Mouse (Mus musculus): ENCODE data around the gene Ap1m1.

The Ap1m1 gene

DNA sequence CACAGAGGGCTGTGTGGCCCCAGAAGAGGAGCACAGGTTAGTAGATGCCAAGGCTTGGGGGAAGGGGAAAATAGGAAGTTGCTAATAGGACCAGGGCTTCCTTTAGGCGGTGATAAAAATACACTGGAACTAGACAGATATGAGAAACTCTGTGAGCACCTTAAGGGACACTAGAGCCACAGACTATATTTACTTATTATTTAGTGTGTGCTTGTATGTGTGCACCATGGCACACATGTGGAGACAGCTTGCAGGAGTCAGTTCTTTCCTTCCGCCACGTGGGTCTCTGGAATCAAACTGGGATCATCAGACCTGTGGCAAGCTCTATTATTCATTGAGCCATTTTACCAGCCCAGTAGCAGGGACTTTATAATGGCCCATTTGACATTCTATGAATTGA is 55.3 kb downstream of the Ap1m1 start:
- DNase-seq (ENCODE audit: low spot score), result no peak

DNA sequence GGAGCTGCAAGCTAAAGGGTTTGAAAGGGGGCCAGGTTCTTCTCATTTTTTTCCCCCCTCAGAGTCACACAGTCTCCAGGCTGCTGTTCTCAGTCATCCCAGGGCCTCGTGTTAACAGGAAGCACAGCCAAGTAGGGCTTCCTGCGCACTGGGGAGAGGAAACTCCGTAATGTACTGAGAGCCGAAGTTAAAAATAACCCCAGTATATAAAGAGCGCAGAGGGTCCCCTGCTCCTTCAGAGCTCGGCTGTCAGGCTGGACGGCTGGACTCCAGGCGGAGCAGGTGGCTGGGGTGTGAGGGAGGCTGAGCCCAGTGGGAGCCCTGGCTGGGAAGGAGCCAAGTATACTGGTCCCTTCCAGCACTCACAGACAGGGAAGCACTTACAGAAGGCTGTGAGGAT is 55.9 kb downstream of the Ap1m1 start:
- no peak for DNase-seq (ENCODE audit: low spot score)

DNA sequence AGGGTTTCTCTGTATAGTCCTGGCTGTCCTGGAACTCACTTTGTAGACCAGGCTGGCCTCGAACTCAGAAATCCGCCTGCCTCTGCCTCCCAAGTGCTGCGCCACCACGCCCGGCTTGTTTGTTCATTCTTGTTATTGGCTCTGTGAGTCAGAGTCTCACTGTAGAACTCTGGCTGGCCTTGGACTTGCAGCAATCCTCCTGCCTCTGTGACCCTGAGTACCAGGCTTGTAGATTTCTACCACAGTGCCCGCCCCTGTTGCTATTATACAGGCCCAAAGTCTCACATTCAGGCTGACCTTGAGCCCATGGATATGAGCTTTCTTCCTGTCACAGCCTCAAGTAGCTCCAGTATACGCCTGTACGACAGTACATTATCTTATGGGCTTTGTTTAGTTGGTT is 56.7 kb downstream of the Ap1m1 start:
- DNase-seq (ENCODE audit: low spot score), result no peak

DNA sequence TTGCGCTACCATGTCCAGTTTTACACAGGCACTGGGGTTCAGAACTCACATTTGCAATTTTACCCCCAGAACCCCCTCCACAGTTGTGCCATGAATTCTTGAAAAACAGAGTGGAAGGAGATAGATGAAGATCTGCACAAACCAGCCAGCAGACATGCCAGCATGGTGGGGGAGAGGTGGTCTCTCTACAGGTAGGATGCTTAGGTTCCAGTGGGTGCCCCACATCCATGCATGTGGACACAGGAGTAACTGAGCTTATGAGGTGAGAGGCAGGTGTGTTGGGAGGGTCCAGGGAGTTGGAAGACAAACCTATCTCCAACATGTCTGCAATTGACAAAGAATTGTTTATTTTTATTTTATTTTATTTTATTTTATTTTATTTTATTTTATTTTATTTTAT is 59.1 kb downstream of the Ap1m1 start:
- DNase-seq (ENCODE audit: low spot score), result no peak

DNA sequence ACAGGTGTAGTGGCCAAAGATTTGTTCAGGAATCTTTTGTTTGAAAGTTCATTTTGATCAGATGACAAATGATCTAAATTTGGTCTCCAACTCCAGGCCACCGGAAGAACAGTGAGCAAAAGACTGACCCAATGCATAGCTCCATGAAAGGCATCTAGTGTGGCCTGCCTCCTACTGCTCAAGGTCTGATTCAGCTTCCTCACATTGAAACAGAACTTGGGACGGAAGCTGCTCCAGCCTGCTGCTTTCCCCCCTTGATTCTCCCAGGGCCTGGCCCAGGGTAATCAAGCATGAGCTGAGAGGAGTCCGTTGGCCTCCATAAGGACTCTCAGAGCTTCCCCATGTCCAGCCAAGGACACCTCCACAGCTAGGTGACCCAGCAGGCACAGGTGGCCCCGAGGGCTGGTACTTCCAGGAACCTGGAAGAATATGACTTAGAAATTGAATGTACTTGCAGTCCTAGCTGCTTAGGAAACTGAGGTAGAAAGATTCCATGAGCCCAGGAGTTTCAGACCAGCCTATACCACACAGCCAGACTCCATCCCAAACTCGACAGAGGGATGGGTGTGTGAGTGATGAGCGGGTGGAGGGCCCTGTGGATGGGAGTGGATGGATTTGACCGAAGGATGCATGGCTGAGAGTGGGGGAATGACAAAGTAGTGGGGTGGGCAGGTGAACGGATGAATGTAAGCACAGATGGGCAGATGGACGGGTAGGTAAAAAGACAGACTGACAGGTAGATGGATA is 61.0 kb downstream of the Ap1m1 start:
- no peak for DNase-seq (ENCODE audit: low spot score)

DNA sequence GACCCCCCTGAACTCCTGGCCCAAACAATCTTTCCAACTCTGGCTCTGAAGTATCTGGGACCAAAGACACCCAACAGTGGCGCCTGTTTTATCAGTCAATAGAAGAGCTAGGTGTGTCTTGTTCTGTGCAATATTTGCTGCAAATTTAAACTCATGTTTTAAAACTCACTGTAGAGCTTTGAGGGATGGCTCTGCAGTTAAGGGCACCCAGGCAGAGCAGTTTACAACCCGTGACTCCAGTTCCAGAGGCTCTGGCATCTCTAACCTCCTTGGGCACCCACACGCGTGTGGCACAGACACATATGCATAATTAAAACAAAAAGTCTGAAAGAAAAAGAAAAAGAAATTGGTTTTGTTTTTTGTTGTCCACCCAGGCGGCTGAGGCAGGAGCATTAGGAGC is 61.7 kb downstream of the Ap1m1 start:
- DNase-seq (ENCODE audit: low spot score), result no peak

DNA sequence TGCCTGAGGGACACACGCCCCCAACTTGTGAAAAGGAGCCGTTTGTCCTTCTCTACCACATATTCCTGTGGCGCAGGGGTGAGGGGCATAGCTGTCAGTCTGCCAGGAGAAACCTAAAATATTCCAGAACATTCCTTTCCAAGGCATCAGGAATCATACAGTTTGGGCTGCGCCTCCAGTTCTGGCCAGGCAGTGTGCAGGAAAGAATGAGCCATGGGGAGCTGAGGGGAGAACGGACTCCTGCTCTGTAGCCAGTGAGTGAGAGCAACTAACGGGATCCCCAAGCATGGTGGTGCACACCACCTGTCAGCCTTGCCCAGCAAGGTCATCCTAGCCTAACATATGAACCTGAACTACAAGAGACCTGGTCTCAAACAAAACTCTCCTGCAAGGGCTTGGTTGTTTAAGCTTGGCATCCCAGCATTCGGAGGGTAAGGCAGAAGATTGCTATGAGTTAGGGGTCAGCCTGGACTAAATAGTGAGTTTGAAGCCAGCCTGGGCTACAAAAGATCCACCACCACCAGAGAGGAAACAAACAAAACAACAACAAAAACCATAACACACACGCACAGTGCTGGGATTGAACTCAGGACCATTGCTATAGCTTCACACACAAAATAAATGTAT is 63.3 kb downstream of the Ap1m1 start:
- no peak for DNase-seq (ENCODE audit: low spot score)

DNA sequence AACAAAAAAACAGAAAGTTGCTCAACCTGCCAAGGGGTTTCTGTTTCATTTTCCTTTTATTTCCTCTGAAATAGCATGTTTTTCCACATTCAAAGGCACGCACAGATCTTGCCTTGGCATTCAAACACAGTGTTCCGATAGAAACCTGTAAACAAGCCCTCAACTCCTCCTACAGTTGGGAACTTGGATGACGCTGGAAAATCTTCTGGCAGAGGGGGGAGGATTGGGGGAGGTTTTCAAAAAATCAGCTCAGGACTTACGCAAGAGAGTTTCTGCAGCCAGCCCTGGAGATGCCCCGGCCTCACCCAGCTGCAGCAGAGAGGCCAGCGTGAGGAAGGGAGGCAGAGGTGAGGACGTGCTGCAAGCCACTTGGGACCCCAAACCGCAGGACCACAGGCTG is 63.8 kb downstream of the Ap1m1 start:
- no peak for DNase-seq (ENCODE audit: low spot score)

DNA sequence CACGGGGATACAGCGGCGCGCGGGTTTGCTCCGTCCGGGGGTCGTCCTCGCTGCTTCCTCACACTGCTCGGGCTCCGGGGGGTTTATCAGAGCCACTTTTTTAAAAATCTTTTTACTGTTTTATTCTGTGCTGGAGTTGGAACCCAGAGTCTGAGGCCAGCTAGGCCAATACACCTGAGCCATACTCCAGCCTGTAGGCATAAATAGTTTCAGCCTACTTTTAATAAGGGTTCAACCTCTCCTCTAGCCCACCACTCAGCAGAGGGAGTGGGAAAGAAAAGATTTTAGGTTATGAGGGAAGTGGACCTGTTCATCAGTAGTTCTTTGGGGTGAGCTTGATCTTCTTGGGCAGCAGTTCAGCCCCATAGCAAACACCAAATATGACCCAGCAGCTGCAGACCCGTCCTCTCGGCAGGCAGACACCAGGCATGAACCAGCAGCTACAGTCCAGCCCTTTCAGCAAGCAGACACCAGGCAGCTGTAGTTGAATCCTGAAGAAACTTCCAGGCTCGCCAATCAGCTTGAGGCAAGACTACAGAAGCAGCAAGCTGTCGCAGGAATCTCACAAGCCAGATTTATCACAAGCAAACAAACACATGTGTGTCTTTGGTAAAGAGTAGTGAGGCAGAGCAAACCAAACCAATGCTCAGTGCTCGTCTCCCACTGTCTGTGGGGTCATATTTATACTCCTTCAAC is 65.5 kb downstream of the Ap1m1 start, which contains the start of gene Gm10282:
TSS of gene Gm10282 (minus strand) at position 51 of the 696 bp plus-strand sequence.
- DNase-seq (ENCODE audit: low spot score), result no peak

DNA sequence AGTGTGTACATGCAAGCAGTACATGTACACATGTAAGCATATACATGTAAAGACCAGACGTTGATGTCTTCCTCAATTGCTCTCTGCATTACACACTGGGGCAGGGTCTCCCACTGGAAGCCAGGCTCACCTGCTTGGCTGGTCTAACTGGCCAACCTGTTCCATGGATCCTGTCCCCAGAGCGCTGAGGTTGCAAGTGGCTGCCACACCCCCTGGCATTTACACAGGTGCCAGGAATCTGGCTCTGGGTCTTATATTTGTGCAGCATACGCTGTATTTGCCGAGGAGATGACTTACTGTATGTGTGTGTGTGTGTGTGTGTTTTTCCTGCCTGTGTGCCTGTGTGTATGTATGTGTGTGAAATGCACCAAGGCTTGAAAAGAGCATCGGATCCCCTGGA is 67.1 kb downstream of the Ap1m1 start:
- no peak for DNase-seq (ENCODE audit: low spot score)

All from embryo, embryonic 10.5 days (tissue).